Mouse (Mus musculus) kidney, adult 2 months (tissue): Measurements from ENCODE around the gene Tmco4. TPM values are rescaled to one million over a fixed set of nuclear protein-coding genes. Genes with fewer than 3 reads are reported as not detected.

ENCODE experiments used
- DNase-seq: peaks from one replicate; pipeline ENCODE4 v3.0.0; 2021
- H3K27ac ChIP-seq: fragments of 200-500 bp; 2 replicates; pipeline ENCODE4 v1.5.1; 2012; ENCODE audit warnings: low read depth, low read length, control low read depth, inconsistent platforms; ENCODE audit not compliant: insufficient read depth
- H3K27me3 ChIP-seq: fragments of 200-500 bp; replicated peaks from 2 replicates; pipeline ENCODE4 v1.6.1; 2012; ENCODE audit warnings: mild to moderate bottlenecking, moderate library complexity, low read length, inconsistent platforms; ENCODE audit not compliant: control insufficient read depth, insufficient read depth
- H3K36me3 ChIP-seq: fragments of 200-500 bp; 2 replicates; pipeline ENCODE4 v1.6.1; 2012; ENCODE audit warnings: mild to moderate bottlenecking, moderate library complexity, low read length, inconsistent platforms; ENCODE audit not compliant: control insufficient read depth, insufficient read depth
- H3K4me1 ChIP-seq: fragments of 200-500 bp; 2 replicates; pipeline ENCODE4 v1.6.1; 2011; ENCODE audit warnings: low read length; ENCODE audit not compliant: control insufficient read depth, insufficient read depth
- H3K4me3 ChIP-seq: fragments of 200-500 bp; 2 replicates; pipeline ENCODE4 v1.5.1; 2011; ENCODE audit warnings: mild to moderate bottlenecking, low read depth, low read length, control low read depth; ENCODE audit not compliant: insufficient read depth
- CTCF ChIP-seq: fragments of 200-500 bp; conservative IDR thresholded peaks from 2 replicates; pipeline ENCODE4 v1.5.1; 2011; ENCODE audit warnings: low read depth, mild to moderate bottlenecking, control low read depth, low read length, moderate library complexity, mixed read lengths; ENCODE audit not compliant: insufficient read depth, insufficient read length
- POLR2A ChIP-seq: fragments of 200-500 bp; IDR thresholded peaks from one replicate; pipeline ENCODE4 v1.6.1; 2011; ENCODE audit warnings: low read depth, low read length, control low read depth
- WGBS: fragments of 180-500 bp; shearing (Covaris S2); methylation state at CpG from one replicate; pipeline ENCODE4 v1.1.7; 2018; 5-methylcytosine and 5-hydroxymethylcytosine counted together
- polyA plus RNA-seq: library from polyadenylated mRNA; depleted of rRNA; stranded (reverse); fragments of >200 nt; gene quantifications from 2 replicates; pipeline ENCODE4 v1.2.3, GENCODE M21; 2012

Gene Tmco4
- polyA plus RNA-seq, 1 experiment = 19.6 TPM

DNA sequence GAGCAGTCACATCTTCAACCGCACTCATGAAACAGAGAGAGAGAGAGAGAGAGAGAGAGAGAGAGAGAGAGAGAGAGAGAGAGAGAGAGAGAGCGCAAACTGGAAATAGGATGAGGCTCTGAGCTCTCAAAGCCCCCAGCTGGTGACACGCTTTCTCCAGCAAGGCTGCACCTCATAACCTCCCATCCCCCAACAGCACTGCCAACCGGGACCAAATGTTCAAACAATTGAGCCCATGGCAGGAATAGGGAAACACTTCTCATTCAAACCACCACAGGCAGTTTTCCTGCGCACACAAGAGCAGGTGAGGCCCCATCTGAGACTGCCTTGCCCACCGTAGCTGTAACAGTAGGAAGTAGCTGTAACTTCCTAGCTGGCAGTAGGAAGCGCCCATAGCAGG is 31.3 kb upstream of the Tmco4 start:
- 55% methylated on average over 7 of the region's 7 CpGs for WGBS

DNA sequence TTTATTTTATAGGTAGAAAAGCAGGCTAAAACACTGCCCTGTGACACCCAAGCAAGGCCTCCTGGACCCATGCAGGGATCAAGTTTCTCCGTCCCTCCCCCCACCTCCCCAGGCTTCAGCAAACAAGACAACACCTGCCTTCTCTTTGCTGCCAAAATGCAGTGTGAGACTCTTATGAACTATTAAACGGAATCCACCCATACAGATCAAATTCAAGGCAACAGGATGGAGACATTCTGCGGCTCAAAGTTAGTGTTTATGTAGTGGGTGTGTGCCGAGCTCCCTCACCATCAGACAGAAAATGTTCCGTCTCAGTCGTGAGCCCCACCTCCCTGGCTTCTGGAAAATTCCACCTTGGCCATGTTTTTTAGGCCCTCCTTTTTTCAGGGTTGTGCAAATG is 30.7 kb upstream of the Tmco4 start:
- DNase-seq = no peak
- no peak overlapping the region for H3K4me3 ChIP-seq
- TF ChIP-seq CTCF (no peak), POLR2A (no peak)
- H3K4me1 ChIP-seq = peaks cover 5% of the 10 kb centered on the region; the same call in 1 of the 2 replicates
- peak overlapping the region; percentile 69 for H3K27ac ChIP-seq
- WGBS = 46% methylated on average over 6 of the region's 6 CpGs
- H3K27me3 ChIP-seq = no peaks in the 10 kb centered on the region
- H3K36me3 ChIP-seq = no peaks in the 10 kb centered on the region

More for the DNA sequence above, 31.3 kb upstream of the Tmco4 start:
- no peak for TF ChIP-seq POLR2A
- TF ChIP-seq CTCF = no peak
- no peaks in the 10 kb centered on the region for H3K27me3 ChIP-seq
- H3K36me3 ChIP-seq = no peaks in the 10 kb centered on the region
- peak overlapping the region; percentile 69; the same call in 1 of the 2 replicates for H3K27ac ChIP-seq
- H3K4me3 ChIP-seq = no peak overlapping the region
- peak; percentile 27 for DNase-seq
- H3K4me1 ChIP-seq = peaks cover 5% of the 10 kb centered on the region; the same call in 1 of the 2 replicates

GRCm38 (mm10) chr4:138943730-138944129 is 29.0 kb upstream of the Tmco4 start:
- Histone ChIP-seq H3K4me3 (no peak overlapping the region), H3K36me3 (no peaks in the 10 kb centered on the region), H3K27me3 (no peaks in the 10 kb centered on the region), H3K4me1 (peaks cover 5% of the 10 kb centered on the region; the same call in 1 of the 2 replicates), H3K27ac (no peak overlapping the region)
- peak; percentile 85 for DNase-seq
- TF ChIP-seq POLR2A (no peak), CTCF (peak; percentile 73)
- 33% methylated on average over 15 of the region's 15 CpGs for WGBS

- H3K4me1 ChIP-seq = no peaks in the 10 kb centered on the region; the same call in 1 of the 2 replicates
- H3K27me3 ChIP-seq = no peaks in the 10 kb centered on the region
- no peak overlapping the region for H3K27ac ChIP-seq
- TF ChIP-seq POLR2A (no peak), CTCF (no peak)
- H3K36me3 ChIP-seq = no peaks in the 10 kb centered on the region
- DNase-seq = no peak
- WGBS = 90% methylated on average over 2 of the region's 2 CpGs
- H3K4me3 ChIP-seq = no peak overlapping the region
Observed at GRCm38 (mm10) chr4:138948257-138948656, 24.4 kb upstream of the Tmco4 start.

GRCm38 (mm10) chr4:138958612-138959011 is 14.1 kb upstream of the Tmco4 start:
- H3K27ac ChIP-seq = peak overlapping the region; percentile 4; the same call in 1 of the 2 replicates
- TF ChIP-seq CTCF = no peak
- no peak for TF ChIP-seq POLR2A
- H3K27me3 ChIP-seq = no peaks in the 10 kb centered on the region
- no peak for DNase-seq
- 78% methylated on average over 9 of the region's 9 CpGs for WGBS
- no peak overlapping the region for H3K4me3 ChIP-seq
- peaks cover 4% of the 10 kb centered on the region; the same call in 1 of the 2 replicates for H3K4me1 ChIP-seq
- no peaks in the 10 kb centered on the region for H3K36me3 ChIP-seq

DNA sequence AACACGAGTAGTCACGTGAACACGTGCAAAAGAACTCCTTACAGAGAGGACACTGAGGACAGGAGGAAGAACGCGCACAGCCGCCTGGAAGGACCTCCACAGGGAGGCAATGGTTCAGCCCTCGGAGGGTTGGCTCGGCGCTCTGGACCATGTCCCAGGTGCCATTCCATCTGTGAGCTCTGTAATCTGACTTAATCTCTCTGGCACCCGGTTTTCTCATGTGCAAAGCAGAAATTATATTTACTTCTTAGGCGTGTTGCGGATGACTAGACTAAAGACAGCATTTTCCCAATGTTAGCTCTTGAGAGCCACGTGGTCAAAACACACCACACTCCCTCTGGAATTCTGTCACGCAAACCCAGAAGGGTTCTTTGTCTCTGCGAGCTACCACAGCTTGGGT is 13.6 kb upstream of the Tmco4 start:
- 61% methylated on average over 15 of the region's 15 CpGs for WGBS
- H3K4me1 ChIP-seq = peaks cover 4% of the 10 kb centered on the region; the same call in 1 of the 2 replicates
- H3K36me3 ChIP-seq = no peaks in the 10 kb centered on the region
- TF ChIP-seq POLR2A (no peak), CTCF (no peak)
- no peak overlapping the region for H3K4me3 ChIP-seq
- peak overlapping the region; percentile 4; the same call in 1 of the 2 replicates for H3K27ac ChIP-seq
- H3K27me3 ChIP-seq = no peaks in the 10 kb centered on the region
- peak; percentile 58 for DNase-seq

DNA sequence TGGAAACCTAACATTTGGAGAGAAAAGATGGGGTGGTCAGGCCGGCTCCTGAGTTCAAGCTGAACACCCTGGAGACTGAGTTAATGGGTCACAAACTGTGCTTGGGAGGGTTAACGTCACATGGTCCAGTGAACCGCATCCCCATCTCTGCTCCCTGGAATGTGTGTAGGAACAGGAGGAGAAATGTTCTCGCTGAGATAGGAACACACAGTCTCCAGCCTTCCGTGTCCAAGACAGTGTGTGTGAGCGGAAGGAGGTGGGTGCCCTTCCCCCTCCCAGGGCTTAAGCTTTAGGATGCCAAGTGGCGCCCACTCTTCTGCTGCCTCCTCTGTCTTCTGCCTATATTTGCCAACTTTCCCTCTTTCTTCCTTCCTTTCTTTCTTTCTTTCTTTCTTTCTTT is 12.8 kb upstream of the Tmco4 start:
- WGBS = 34% methylated on average over 7 of the region's 7 CpGs
- Histone ChIP-seq H3K27ac (no peak overlapping the region), H3K36me3 (no peaks in the 10 kb centered on the region), H3K4me1 (peaks cover 4% of the 10 kb centered on the region; the same call in 1 of the 2 replicates), H3K27me3 (no peaks in the 10 kb centered on the region), H3K4me3 (no peak overlapping the region)
- peak; percentile 83 for DNase-seq
- TF ChIP-seq POLR2A = no peak
- TF ChIP-seq CTCF = no peak

DNA sequence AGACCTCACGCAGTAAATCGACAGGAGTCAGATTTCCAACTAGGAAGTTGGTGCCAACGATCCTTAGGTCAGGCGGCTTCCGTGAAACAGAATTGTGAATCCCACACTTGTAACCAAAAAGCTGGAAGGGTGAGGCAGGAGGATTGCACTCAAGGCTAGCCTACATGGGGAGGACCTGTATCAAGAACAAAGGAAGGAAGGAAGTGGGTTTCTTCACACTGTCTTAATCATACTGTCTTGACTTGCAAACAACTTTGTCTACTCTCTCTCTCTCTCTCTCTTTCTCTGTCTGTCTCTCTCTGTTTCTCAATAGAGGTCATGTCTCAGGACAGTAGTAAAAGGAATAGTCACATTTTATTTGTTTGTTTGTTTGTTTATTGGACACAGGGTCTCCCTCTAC is 10.0 kb upstream of the Tmco4 start:
- 67% methylated on average over 5 of the region's 5 CpGs for WGBS
- no peak for TF ChIP-seq POLR2A
- no peak for TF ChIP-seq CTCF
- Histone ChIP-seq H3K27ac (no peak overlapping the region), H3K4me3 (no peak overlapping the region), H3K4me1 (peaks cover 14% of the 10 kb centered on the region; the same call in 1 of the 2 replicates), H3K36me3 (no peaks in the 10 kb centered on the region), H3K27me3 (no peaks in the 10 kb centered on the region)
- DNase-seq = no peak
